Comparison of ENCODE assay signal across 9 mouse cellular contexts in the genomic region with DNA sequence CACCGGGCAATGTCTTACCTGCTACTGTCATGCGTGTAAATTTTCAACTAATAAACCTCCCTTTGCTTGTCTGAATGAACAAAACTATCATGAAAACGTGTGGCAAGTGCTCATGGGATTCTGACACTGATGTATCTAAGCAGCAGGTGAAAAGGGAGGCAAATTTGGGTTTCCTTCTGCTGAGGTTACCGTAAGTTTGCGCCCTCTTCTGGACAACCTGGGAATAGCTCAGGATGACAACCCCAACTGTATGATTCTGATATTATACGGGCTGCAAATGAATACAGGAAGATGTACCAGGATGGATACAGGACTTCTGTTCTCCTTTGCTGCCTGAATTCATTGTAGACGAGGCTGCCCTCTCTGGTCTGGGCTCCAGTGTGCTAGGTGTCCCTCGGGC.
DNase-seq lines count a peak whose midpoint lies in the region; ATAC-seq lines count a peak whose summit lies in the region.
"Had no signal": no experiment of that assay in that cellular context is flagged by ENCODE, and none has a peak within 500 bp of the region (broad histone marks: within the 10 kb centered on the region; RNA-seq: fewer than 3 reads in every experiment).

No protein-coding gene starts in this region.

- no peak overlapping the region for H3K4me3 ChIP-seq in hindbrain, embryonic 11.5 days (ENCODE audit: low read depth, low read length)
- H3K4me3 ChIP-seq in hindbrain, embryonic 12.5 days, result no peak overlapping the region
- no peak overlapping the region for H3K4me3 ChIP-seq in forebrain, embryonic 16.5 days (replicated peaks; ENCODE audit: low read length)
- H3K4me3 ChIP-seq: myocyte had no signal

- peak; percentile 56 for DNase-seq in hindbrain, embryonic 11.5 days (ENCODE audit: low spot score)
- peak; percentile 11 for DNase-seq in thymus, postnatal 25 days
- DNase-seq in thymus, postnatal 14 days, result no peak
- DNase-seq in cerebellum, adult 8-10 months, result peak; percentile 59
- DNase-seq in kidney, postnatal 4 days, result peak; percentile 68 to 74

- ATAC-seq in hindbrain, embryonic 11.5 days (ENCODE audit: low FRiP score), result no peak
- ATAC-seq in hindbrain, embryonic 12.5 days (ENCODE audit: low FRiP score), result no peak
- ATAC-seq in forebrain, embryonic 16.5 days, result no peak
- ATAC-seq in activated CD4-positive, CD25-positive, alpha-beta regulatory T cell, adult 4 months, result no peak

- H3K4me1 ChIP-seq in hindbrain, embryonic 11.5 days (replicated peaks; ENCODE audit: control insufficient read depth, insufficient read depth, low read length), result no peaks in the 10 kb centered on the region
- H3K4me1 ChIP-seq in hindbrain, embryonic 12.5 days, result peaks cover 16% of the 10 kb centered on the region
- peaks cover 6% of the 10 kb centered on the region for H3K4me1 ChIP-seq in forebrain, embryonic 16.5 days (replicated peaks; ENCODE audit: control insufficient read depth, insufficient read depth, low read length)

- H3K27ac ChIP-seq in hindbrain, embryonic 11.5 days (ENCODE audit: low read depth, low read length), result no peak overlapping the region
- H3K27ac ChIP-seq in hindbrain, embryonic 12.5 days, result no peak overlapping the region
- H3K27ac ChIP-seq in forebrain, embryonic 16.5 days (ENCODE audit: low read length), result no peak overlapping the region

- WGBS in hindbrain, embryonic 11.5 days, result 59% methylated on average over 8 of the region's 8 CpGs
- WGBS in hindbrain, embryonic 12.5 days, result 57% methylated on average over 8 of the region's 8 CpGs
- 64% methylated on average over 8 of the region's 8 CpGs for WGBS in forebrain, embryonic 16.5 days

- H3K9me3 ChIP-seq in hindbrain, embryonic 11.5 days (ENCODE audit: control insufficient read depth, low read length), result no peaks in the 10 kb centered on the region
- no peaks in the 10 kb centered on the region for H3K9me3 ChIP-seq in hindbrain, embryonic 12.5 days (replicated peaks)
- H3K9me3 ChIP-seq in forebrain, embryonic 16.5 days (ENCODE audit: control insufficient read depth, low read length), result no peaks in the 10 kb centered on the region

- no peak overlapping the region for H3K4me2 ChIP-seq in hindbrain, embryonic 11.5 days (replicated peaks; ENCODE audit: low read depth, low read length)
- H3K4me2 ChIP-seq in hindbrain, embryonic 12.5 days (replicated peaks), result no peak overlapping the region
- H3K4me2 ChIP-seq in forebrain, embryonic 16.5 days (ENCODE audit: low read length), result no peak overlapping the region

- H3K9ac ChIP-seq in hindbrain, embryonic 11.5 days (ENCODE audit: low read depth, low read length), result no peak overlapping the region
- H3K9ac ChIP-seq in hindbrain, embryonic 12.5 days, result no peak overlapping the region
- H3K9ac ChIP-seq in forebrain, embryonic 16.5 days (replicated peaks; ENCODE audit: low read depth, low read length), result no peak overlapping the region

- no peaks in the 10 kb centered on the region for H3K36me3 ChIP-seq in hindbrain, embryonic 11.5 days (ENCODE audit: control insufficient read depth, insufficient read depth, low read length)
- H3K36me3 ChIP-seq in hindbrain, embryonic 12.5 days, result no peaks in the 10 kb centered on the region
- no peaks in the 10 kb centered on the region for H3K36me3 ChIP-seq in forebrain, embryonic 16.5 days (ENCODE audit: control insufficient read depth, insufficient read depth)

- H3K27me3 ChIP-seq in hindbrain, embryonic 11.5 days (ENCODE audit: control insufficient read depth, insufficient read depth, low read length), result no peaks in the 10 kb centered on the region
- H3K27me3 ChIP-seq in hindbrain, embryonic 12.5 days, result no peaks in the 10 kb centered on the region
- no peaks in the 10 kb centered on the region for H3K27me3 ChIP-seq in forebrain, embryonic 16.5 days (replicated peaks; ENCODE audit: control insufficient read depth, insufficient read depth, low read length)
